Mouse (Mus musculus): ENCODE data around the gene Sirt1. TPM values are rescaled to one million over a fixed set of nuclear protein-coding genes. Genes with fewer than 3 reads are reported as not detected.

The Sirt1 gene
- polyA plus RNA-seq, 1 experiment from 2014 or later: 6.5 TPM

- 0 out of 2 replicates have a peak, but pooled peaks have one; percentile 56 for ATAC-seq (ENCODE audit: insufficient number of reproducible peaks, insufficient read depth, low FRiP score, low TSS enrichment, low read depth)
- Histone ChIP-seq H3K36me3 (peaks cover 70% of the 10 kb centered on the region), H3K4me3 (no peak overlapping the region)
These were observed 72.7 kb downstream of the Sirt1 start for GRCm38 (mm10) chr10:63308582-63309366.

GRCm38 (mm10) chr10:63302356-63302755 is 79.1 kb downstream of the Sirt1 start:
- no peak for ATAC-seq (ENCODE audit: insufficient number of reproducible peaks, insufficient read depth, low FRiP score, low TSS enrichment, low read depth)
- Histone ChIP-seq H3K4me2 (no peak overlapping the region), H3K4me1 (no peaks in the 10 kb centered on the region), H3K27ac (no peak overlapping the region), H3K36me3 (peaks cover 54% of the 10 kb centered on the region), H3K9ac (no peak overlapping the region), H3K27me3 (no peaks in the 10 kb centered on the region), H3K4me3 (no peak overlapping the region), H3K9me3 (no peaks in the 10 kb centered on the region)
- 95% methylated on average over 2 of the region's 2 CpGs for WGBS

More at GRCm38 (mm10) chr10:63308582-63309366, 72.7 kb downstream of the Sirt1 start:
- Histone ChIP-seq H3K27ac (no peak overlapping the region), H3K4me1 (no peaks in the 10 kb centered on the region), H3K9ac (no peak overlapping the region), H3K27me3 (no peaks in the 10 kb centered on the region), H3K4me2 (no peak overlapping the region), H3K9me3 (no peaks in the 10 kb centered on the region)
- WGBS: 41% methylated on average over 10 of the region's 10 CpGs

GRCm38 (mm10) chr10:63282846-63283245 is 98.7 kb downstream of the Sirt1 start:
- Histone ChIP-seq H3K27ac (no peak overlapping the region), H3K27me3 (no peaks in the 10 kb centered on the region), H3K9me3 (no peaks in the 10 kb centered on the region), H3K9ac (no peak overlapping the region), H3K36me3 (peaks cover 61% of the 10 kb centered on the region), H3K4me1 (no peaks in the 10 kb centered on the region), H3K4me2 (no peak overlapping the region), H3K4me3 (no peak overlapping the region)
- no peak for ATAC-seq (ENCODE audit: insufficient number of reproducible peaks, insufficient read depth, low FRiP score, low TSS enrichment, low read depth)
- WGBS: 84% methylated on average over 7 of the region's 7 CpGs

GRCm38 (mm10) chr10:63282417-63282816 is 99.1 kb downstream of the Sirt1 start:
- no peak overlapping the region for H3K9ac ChIP-seq
- no peak overlapping the region for H3K4me2 ChIP-seq
- no peaks in the 10 kb centered on the region for H3K27me3 ChIP-seq
- peaks cover 61% of the 10 kb centered on the region for H3K36me3 ChIP-seq
- WGBS: 91% methylated on average over 4 of the region's 4 CpGs
- H3K27ac ChIP-seq: no peak overlapping the region
- H3K9me3 ChIP-seq: no peaks in the 10 kb centered on the region
- ATAC-seq (ENCODE audit: insufficient number of reproducible peaks, insufficient read depth, low FRiP score, low TSS enrichment, low read depth): no peak
- no peaks in the 10 kb centered on the region for H3K4me1 ChIP-seq
- H3K4me3 ChIP-seq: no peak overlapping the region

- ATAC-seq (ENCODE audit: insufficient number of reproducible peaks, insufficient read depth, low FRiP score, low TSS enrichment, low read depth): no peak
- Histone ChIP-seq H3K4me1 (no peaks in the 10 kb centered on the region), H3K4me3 (no peak overlapping the region), H3K27me3 (no peaks in the 10 kb centered on the region), H3K9me3 (no peaks in the 10 kb centered on the region), H3K4me2 (no peak overlapping the region), H3K36me3 (peaks cover 50% of the 10 kb centered on the region), H3K9ac (no peak overlapping the region), H3K27ac (no peak overlapping the region)
- WGBS: 94% methylated on average over 3 of the region's 3 CpGs
These were observed 101.7 kb downstream of the Sirt1 start for GRCm38 (mm10) chr10:63279851-63280250.

GRCm38 (mm10) chr10:63277010-63277409 is 104.5 kb downstream of the Sirt1 start:
- WGBS: 95% methylated on average over 3 of the region's 3 CpGs
- H3K4me1 ChIP-seq: no peaks in the 10 kb centered on the region
- peaks cover 48% of the 10 kb centered on the region for H3K36me3 ChIP-seq
- no peaks in the 10 kb centered on the region for H3K9me3 ChIP-seq
- no peak for ATAC-seq (ENCODE audit: insufficient number of reproducible peaks, insufficient read depth, low FRiP score, low TSS enrichment, low read depth)
- H3K27ac ChIP-seq: no peak overlapping the region
- H3K27me3 ChIP-seq: no peaks in the 10 kb centered on the region
- H3K4me3 ChIP-seq: no peak overlapping the region
- H3K4me2 ChIP-seq: no peak overlapping the region
- H3K9ac ChIP-seq: no peak overlapping the region

GRCm38 (mm10) chr10:63272868-63273267 is 108.6 kb downstream of the Sirt1 start:
- Histone ChIP-seq H3K9ac (no peak overlapping the region), H3K36me3 (peaks cover 44% of the 10 kb centered on the region), H3K4me1 (no peaks in the 10 kb centered on the region), H3K27me3 (no peaks in the 10 kb centered on the region), H3K9me3 (no peaks in the 10 kb centered on the region), H3K4me2 (no peak overlapping the region), H3K4me3 (no peak overlapping the region), H3K27ac (no peak overlapping the region)
- 93% methylated on average over 5 of the region's 5 CpGs for WGBS
- no peak for ATAC-seq (ENCODE audit: insufficient number of reproducible peaks, insufficient read depth, low FRiP score, low TSS enrichment, low read depth)

- Histone ChIP-seq H3K27me3 (no peaks in the 10 kb centered on the region), H3K36me3 (peaks cover 39% of the 10 kb centered on the region), H3K27ac (no peak overlapping the region), H3K4me3 (no peak overlapping the region), H3K9ac (no peak overlapping the region), H3K9me3 (no peaks in the 10 kb centered on the region), H3K4me1 (no peaks in the 10 kb centered on the region), H3K4me2 (no peak overlapping the region)
- no peak for ATAC-seq (ENCODE audit: insufficient number of reproducible peaks, insufficient read depth, low FRiP score, low TSS enrichment, low read depth)
These were observed 109.1 kb downstream of the Sirt1 start for GRCm38 (mm10) chr10:63272401-63272800.

Other genes with a start within 250 kb of the Sirt1 start
- gene Mypn, start 177.8 kb downstream of the Sirt1 start, polyA plus RNA-seq (2015; fragmentation: Nextera tagmentation; extraction: Ambion mirVana): 0.14 and 0.18 TPM in 2 replicates
- gene Herc4, start 137.9 kb downstream of the Sirt1 start, polyA plus RNA-seq (2015; fragmentation: Nextera tagmentation; extraction: Ambion mirVana): 39.7 and 40.8 TPM in 2 replicates
- gene Dnajc12, start 739 bp upstream of the Sirt1 start, polyA plus RNA-seq (2015; fragmentation: Nextera tagmentation; extraction: Ambion mirVana): 13.5 and 14.0 TPM in 2 replicates
- not detected in 2 replicates for gene Gm7075, start 40.1 kb upstream of the Sirt1 start, polyA plus RNA-seq (2015; fragmentation: Nextera tagmentation; extraction: Ambion mirVana)
- 0.67 and 0.90 TPM in 2 replicates for gene Ctnna3, start 48.4 kb upstream of the Sirt1 start, polyA plus RNA-seq (2015; fragmentation: Nextera tagmentation; extraction: Ambion mirVana)